Mouse (Mus musculus) cerebellum, postnatal 14 days (tissue): ENCODE data around the gene Nprl2.
"Not testable (repeated sequence)": the region's sequence is repeated elsewhere in the genome, so short reads cannot be mapped to it uniquely, and the experiment has no call there.

Experiments
- DNase-seq, 2 experiments: peaks; one replicate each; pipeline ENCODE4 v3.0.0; 2021; ENCODE audit warnings: mixed read lengths in 2 of 2

Gene Nprl2

DNA sequence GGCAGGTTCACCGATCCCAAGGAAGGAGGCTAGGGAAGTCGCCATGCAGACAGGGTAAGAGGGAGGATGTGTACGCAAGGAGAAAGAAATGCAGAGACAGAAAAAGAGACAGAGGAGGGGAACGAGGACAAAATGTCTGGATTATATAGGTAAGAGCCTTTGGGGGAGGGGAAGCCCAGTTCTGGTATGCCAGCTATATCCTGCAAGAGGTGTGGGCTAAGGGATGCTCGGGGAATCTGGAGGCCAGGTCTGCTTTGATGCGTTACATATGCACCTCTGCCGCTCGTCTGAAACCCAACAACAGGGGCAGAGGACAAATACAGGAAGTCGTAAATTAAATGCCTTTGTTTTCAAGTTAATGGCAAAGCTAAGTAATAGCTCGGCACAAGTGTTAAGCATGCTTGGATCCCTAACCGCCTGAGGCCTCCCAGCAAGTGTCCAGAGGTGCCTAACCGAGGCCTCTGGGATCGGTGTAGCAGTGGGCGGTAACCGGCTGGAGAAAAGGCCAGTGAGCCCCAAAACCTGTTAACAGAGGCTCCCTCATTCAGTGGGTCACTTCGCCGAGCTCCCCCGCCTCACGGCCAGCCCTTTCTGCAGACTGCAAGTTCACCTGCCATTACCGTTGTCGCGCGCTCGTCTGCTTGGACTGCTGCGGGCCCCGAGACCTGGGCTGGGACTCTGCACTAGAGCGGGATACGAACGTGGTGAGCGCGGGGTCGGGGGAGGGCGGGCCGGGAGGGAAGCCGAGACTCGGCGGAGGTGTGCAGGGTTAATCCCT is 11.7 kb downstream of the Nprl2 start:
- DNase-seq, result peak in 1 of 2 experiments; percentile 61

DNA sequence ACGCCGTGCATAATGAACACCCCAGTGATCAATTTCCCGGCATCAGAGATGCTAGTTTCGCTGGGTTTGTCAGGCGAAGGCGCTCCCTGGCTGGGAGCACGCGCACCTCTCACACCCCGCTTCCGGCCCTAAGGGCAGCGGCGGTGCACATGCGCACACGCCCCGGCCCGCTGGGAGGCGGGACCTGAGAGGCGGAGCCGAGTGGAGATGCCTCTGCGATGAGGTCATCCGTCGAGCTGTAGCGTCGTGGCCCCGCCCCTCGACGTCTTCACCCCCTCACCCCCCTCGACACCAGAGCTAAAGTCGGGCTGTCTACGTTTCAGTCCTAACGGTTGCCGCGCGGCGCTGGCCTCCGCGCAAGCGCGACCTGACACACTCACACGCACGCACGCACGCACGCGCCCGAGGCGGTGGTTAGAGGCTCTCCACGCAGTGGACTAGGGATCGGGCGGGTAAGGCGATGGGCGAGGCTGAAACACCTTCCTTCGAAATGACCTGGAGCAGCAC is 12.3 kb downstream of the Nprl2 start:
- peak; percentile 96 to 97 for DNase-seq

DNA sequence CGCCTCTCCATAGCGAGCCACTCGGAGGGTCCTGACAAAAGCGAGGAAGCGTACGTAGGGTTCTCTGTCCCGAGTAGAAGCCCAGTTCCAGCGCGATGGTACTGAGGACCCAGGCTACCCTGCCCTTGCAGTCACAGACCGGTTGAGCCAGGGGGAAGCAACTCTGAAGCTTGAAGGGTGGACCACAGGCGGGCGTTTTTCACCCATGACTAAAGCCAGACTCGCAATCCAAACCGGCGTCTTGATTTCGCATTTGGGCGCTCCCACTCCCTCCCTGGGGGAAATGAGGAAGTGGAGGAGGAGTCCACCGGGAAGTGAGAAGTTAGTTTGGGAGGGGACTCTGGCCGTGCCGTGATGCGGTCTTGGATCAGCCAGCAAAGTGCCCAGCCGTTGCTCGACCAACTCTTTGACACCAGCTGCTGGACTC is 13.0 kb downstream of the Nprl2 start:
- DNase-seq, result no peak

DNA sequence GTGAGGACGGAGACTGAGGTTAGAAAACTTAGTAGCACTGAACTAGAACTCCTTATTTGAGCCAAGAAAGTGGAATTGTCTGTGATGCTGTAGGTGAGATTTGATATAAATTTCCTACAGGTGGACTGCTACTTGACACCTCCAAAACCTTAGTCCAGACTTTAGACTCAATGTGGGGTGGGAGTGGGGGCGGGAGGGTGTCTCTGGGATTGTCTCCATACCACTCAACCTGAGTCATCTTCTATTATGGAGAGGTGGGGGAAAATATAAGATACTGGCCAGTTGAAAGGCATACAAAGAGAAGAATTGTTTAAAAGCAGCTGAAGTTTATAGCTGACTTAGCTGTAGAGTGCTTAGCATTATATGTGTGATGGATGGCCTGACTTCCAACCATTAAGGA is 13.7 kb downstream of the Nprl2 start:
- DNase-seq, result no peak

DNA sequence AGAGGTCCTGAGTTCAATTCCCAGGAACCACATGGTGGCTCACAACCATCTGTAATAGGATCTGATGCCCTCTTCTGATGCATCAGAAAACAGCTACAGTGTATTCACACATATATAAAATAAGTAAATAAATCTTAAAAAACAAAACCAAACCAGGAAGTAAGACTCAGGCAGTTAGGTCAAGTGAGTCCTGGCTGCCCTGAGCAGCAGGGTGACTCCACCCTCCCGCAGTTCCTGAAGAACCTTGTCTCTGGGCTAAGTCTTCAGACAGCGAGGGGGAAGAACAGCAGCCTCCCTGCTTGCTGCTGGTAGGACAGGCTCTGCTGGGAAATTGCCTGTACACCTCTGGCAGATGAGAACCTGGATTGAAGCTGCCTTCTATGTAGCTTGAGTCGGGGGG is 14.3 kb downstream of the Nprl2 start:
- no peak for DNase-seq

DNA sequence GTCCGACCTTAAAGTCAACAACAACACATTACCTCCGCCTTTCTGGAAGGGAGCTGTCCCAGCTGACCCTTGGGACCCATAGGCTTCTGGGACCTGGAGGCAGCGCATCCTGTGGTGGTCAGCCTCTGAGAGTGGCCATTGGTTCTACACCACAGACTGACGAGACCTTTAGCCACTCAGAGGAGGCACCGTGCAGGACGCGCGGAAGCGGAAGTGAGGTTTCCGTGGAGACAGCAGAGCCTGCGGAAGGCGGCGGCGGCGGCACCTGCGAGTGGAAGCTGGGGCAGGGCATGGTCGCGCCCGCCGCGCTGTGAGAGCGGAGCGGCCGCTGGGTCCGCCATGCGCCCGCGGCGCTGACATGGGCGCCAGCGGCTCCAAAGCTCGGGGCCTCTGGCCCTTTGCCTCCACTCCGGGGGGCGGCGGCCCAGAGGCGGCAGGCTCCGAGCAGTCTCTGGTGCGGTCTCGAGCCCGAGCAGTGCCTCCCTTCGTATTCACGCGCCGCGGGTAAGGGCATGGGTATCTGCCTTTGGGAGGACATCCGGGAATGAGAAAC is 21.1 kb downstream of the Nprl2 start, which contains the start of gene Tusc2:
Gene Tusc2 (plus strand): TSS at position 227 of the 553 bp plus-strand sequence.
- DNase-seq, result peak; percentile 94 to 95

DNA sequence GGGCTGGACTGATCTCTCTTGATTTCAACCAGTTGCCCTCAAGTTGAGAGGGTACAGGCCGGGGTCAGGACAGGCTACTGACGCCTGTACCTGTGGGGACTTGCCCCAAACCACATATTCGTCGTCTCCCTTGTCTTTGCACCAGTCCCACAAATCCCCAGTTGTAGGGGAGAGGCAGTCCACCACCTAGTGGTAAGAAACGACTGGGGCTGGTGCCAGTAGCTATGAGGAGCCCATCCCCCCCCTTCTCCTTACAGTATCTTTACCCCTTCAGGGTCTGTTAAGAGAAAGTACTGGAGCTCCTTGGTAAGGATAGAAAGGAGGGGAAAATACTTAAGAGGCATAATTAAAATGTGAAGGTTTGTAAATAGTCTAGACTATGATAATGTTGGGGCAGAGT is 23.5 kb downstream of the Nprl2 start:
- not testable (repeated sequence) for DNase-seq

DNA sequence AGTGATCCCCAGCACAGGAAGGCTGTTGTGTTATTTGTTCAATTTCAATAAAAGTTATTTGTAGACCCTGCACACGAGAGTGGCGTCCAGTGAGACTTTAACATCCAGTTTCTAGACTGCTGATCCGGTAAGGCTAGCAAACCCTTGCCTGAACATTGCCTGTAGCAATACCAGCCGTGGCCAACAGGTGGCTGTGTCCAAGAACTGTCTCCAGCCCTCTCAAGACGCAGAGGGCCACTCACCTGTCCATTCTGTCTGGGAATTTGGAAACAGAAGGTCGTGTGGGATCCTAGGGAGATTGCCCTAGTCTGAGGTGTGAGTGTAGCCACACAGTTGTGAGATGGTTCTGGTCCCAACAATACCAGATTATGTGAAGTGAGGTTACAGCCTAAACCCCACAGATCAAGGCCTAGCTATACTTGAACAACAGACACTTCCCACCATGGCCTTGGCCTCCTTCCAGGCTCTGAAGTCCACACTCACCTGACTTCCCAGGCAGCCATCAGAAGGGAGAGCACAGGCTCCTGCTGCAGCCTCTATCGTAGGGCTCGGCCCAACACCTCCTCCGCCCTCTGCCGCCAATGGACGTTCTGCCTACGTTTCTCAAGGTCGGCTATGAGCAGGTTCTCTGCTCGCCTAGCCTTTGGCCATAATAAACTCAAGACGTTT is 24.1 kb downstream of the Nprl2 start:
- peak; percentile 89 to 93 for DNase-seq

DNA sequence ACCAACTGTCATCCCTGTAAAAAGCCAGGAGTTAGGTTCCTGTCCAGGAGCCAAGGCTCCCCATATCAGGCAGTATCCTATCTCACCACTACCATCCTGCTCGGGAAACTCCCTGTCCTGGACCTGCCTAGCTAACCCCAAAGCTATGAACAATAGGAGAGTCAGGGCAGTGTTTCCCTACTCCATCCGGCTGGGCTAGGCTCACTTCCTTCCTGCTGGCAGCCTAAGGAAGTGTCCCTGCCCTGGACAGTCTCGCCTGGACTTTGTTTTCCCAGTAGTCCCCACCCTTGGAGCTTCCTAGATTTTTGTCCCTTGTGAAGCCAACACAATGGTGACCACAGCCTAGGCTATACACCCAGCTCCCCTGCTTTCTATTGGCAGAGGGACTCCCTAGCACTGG is 24.8 kb downstream of the Nprl2 start:
- no peak for DNase-seq

DNA sequence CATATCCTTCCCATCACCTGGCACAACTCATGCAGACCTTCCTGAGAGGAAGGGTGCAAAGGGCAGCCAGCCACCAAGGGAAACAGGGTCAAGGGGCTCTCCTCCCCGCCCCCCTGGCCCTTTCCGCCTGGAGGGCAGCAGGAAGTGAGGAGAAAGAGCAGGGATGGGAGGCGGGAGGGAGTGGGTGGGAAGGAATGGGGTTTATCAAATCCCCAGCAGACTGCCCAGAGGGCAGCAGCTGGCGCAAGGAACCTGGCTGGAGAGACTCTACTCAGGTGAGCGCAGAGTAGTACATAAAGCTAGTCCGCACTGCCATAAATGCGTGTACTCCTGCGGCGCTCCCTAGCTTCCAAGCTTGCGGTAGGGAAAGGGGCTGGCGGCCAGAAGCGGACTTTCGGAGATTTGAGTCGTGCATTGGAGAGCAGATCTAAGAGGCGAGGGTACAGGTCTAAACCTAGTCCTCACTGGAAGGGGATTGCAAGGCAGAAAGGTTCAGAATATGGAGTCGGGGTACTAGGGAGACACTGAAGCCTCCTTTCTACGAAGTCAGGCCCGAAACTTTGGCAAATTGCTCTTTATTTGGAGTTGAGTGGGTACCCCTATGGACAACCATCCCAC is 25.8 kb downstream of the Nprl2 start, which contains the start of gene Hyal2:
Gene Hyal2 (plus strand): TSS at position 244 of the 618 bp plus-strand sequence.
- no peak for DNase-seq

DNA sequence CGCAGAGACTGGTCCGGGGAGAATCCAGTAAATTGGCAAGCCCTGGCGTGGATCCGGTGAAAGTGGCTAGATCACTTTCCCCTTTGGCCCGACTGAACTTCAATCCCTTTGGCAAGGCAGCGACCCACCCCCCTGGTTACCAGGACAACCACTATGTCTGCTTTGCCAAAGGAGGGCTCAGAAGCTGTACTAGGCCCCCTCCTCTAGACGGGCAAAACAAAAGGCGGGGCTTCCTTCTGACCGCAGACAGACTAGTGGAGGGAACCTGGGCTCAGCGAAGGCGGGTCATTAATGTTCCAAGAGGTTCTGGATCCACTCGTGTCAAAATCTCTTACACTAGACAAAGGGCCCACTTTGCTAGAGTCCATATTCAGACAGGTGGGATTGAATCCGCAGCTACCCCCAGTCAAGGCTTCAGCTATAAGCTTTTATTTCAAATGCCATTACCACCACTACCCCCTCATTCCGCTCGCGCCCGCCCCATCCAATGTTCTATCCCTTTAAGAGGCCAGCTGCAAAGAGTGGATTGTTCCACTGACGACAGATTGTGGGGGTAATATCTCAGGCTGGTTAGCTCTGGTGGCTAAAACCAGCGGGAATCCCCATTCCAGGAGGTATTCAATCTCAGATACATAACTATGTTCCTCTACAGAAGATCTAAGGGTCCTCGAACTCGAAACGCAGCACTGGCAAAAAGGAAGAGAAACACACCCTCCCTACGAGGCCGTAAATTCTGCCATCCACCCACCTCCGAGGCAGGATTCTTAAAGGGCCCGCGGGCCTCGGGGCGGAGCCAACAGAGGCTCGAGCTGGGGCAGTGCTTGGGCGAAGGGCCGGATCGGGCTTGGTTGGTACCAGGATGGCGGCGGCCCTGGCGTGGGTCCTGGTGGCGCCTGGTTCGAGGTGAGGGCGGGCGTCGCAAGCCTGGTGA is 26.6 kb downstream of the Nprl2 start:
- DNase-seq, result peak; percentile 86 to 88

DNA sequence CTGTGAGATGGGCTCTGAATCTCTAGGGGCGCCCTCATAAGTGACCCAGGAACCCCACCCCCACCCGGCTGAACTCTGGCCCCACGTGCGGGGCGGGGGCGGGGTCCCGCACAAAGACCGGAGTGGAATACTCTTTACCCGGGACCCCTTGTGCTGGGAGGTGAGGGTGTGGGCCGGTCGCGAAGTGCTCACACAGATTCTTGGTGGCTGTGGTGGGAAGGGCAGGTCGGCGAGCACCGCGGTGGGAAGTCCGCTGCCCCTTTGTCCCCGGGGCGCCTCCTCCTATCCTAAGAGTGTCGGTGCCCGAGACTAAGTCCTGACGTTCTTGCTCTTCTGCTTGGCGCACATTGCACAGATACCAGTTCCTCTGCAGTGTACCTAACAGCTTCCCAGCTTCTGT is 27.2 kb downstream of the Nprl2 start:
- peak in 1 of 2 experiments; percentile 52 for DNase-seq

DNA sequence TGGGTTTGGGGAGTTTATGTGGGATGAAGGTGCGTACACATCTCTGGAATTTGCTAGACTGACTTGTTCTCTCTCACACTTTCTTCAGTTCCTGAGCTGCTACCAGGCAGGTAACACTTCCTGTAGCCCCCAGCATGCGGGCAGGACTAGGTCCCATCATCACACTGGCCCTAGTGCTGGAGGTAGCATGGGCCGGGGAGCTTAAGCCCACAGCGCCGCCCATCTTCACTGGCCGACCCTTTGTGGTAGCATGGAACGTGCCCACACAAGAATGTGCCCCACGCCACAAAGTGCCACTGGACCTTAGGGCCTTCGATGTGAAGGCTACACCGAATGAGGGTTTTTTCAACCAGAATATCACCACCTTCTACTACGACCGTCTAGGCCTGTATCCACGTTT is 28.0 kb downstream of the Nprl2 start:
- DNase-seq, result no peak

DNA sequence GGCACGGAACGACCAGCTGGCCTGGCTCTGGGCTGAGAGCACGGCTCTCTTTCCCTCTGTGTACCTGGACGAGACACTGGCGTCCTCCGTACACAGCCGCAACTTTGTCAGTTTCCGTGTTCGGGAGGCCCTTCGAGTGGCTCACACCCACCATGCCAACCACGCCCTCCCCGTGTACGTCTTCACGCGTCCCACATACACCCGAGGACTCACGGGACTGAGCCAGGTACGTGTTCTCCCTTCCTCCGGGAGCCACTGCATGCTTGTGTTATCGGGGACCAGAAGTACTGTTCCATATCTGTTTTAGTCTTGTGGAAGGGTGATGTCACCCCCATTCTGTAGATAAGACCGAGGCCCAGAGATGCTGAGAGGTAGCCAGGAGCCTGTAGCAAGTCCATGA is 28.8 kb downstream of the Nprl2 start:
- no peak for DNase-seq

DNA sequence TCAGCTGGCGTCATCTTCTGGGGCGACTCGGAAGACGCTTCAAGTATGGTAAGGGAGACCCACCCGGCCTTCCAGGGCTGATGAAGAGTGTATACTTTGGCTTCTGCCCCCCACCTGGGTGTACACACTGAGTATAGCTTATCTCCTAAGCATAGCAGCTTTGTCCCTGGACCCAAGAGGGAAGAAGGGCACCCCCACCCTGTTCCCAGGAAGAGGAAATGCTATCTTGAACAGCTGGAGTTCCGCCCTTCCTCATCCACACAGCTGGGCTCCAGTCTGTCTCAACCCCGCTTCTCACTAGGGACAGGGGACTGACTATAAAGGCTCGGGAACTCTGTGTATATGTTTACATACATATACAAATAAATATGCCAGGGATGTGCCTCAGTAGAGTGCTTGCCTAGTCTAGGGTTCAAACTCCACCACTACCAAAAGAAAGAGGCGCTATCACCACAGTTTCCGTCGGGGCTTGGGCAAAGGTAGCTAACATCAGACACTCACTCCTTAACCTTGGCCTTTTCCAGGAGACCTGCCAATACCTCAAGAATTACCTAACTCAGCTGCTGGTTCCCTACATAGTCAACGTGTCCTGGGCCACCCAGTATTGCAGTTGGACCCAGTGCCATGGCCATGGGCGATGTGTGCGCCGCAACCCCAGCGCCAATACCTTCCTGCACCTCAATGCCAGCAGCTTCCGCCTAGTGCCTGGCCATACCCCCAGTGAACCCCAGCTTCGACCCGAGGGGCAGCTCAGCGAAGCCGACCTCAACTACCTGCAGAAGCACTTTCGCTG is 29.7 kb downstream of the Nprl2 start:
- no peak for DNase-seq

DNA sequence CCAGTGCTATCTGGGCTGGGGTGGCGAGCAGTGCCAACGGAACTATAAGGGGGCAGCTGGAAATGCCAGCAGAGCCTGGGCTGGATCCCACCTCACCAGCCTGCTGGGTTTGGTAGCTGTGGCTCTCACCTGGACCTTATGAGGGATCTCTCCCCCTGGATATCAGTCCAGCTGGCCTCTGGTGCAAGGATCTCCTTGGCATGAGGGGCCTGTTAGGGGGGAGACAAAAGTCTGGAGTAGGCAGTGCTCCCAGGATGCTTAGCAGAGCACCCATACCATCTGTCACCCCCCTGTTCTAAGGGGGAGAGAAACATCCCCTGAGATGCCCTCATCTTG is 30.3 kb downstream of the Nprl2 start:
- no peak for DNase-seq

DNA sequence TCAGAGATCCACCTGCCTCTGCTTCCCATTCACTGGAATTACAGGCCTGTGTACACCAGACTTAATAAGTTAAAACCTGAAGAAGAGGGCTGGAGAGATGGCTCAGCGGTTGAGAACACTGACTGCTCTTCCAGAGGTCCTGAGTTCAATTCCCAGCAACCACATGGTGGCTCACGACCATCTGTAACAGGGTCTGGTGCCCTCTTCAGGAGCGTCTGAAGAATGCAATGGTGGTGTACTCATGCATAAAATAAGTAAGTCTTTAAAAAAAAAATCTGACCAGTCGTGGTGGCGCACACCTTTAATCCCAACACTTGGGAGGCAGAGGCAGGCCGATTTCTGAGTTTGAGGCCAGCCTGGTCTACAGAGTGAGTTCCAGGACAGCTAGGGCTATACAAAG is 31.7 kb downstream of the Nprl2 start:
- not testable (repeated sequence) for DNase-seq

DNA sequence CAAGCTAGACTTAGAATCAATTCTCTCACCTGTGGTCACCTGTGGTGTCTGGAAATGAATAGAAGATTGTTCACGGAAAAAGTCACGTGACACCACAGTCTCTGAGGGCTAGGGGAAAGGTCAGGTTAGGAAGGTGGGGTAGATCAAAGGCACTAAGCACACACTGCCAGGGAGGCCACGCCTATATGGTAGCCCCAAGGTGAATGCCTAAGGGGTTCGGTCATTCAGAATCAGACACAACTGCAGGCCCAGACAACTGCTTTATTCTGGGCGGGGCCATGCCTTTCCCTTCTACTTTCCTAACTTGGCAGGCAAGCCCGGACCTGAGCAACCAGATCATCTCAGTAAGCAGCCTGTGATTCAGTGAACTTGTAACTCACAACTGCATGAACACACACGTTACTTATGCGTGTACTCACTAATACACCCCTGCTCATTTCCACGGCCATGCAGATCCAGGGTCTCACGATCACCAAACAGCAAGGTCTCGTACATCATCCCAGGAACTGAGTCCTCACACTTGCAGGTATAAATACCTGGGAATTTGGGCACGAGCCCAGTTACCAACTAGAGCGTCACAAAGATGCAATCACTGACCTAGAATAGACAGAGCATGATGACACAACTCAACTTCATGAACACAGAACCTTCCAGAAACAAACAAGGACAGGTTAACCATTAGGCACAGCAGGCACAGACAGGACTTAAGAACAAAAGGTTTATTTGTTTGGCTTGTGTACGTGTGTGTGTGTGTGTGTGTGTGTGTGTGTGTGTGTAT is 33.7 kb downstream of the Nprl2 start:
- DNase-seq, result peak; percentile 66 to 84

DNA sequence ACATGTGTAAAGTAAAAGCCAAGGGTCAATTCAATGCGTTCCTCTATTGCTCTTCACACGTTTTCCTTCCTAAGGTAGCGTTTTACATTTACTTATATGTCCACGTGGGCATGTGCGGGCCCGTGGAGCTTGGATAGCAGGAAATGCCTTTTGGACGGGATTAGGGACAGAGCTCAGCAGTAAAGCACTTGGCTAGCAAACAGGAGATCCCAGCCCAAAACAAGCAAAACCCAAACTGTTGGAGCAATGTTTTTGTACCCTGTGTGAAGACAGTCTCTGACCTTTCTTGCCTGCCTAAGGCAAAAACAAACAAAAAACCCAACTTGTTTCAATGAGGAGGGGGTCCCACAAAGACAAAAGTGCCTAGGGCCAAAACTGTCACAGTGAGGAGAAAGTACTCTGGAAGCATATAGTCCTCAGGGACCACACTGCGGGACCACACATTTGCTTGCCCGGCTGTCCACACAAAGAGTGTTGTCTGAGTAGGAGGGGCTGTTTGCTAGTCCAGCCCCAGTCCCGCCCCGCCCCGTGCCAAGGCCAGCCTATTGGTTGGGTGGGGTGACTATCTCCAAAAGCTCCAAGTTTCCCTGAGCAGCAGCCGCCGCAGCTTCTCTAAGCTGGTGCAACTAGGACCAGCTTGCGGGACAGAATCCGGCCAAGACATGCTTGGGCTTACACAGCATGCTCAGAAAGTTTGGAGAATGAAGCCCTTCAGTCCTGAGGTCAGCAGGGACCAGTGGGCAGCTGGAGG is 34.5 kb downstream of the Nprl2 start, which contains the start of gene Hyal1:
Gene Hyal1 (plus strand): TSS at position 571 of the 751 bp plus-strand sequence.
- peak; percentile 62 to 80 for DNase-seq

DNA sequence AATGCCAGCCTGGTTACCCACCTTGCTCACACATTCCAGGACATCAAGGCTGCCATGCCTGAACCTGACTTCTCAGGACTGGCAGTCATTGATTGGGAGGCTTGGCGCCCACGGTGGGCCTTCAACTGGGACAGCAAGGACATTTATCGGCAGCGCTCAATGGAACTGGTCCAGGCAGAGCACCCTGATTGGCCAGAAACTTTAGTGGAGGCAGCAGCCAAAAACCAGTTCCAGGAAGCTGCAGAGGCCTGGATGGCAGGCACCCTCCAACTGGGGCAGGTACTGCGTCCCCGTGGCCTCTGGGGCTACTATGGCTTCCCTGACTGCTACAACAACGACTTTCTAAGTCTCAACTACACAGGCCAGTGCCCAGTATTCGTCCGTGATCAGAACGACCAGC is 35.8 kb downstream of the Nprl2 start:
- DNase-seq, result no peak
